Mouse (Mus musculus) lung, postnatal 0 days (tissue): ENCODE measurements around the gene Ccdc42. TPM values are rescaled to one million over a fixed set of nuclear protein-coding genes. Genes with fewer than 3 reads are reported as not detected.

Experiments used
- ATAC-seq: fragments of 200-750 bp; cut with Nextera tagmentation; 2 replicates; pipeline ENCODE4 v1.8.0; 2017; ENCODE audit warnings: moderate library complexity
- DNase-seq: peaks from one replicate; pipeline ENCODE4 v3.0.0-alpha.2; 2016; ENCODE audit warnings: low spot score
- H3K27ac ChIP-seq: fragments of 300-500 bp; sonication (generic); 2 replicates; pipeline ENCODE4 v1.5.1; 2014; ENCODE audit warnings: antibody characterized with exemption, mild to moderate bottlenecking, low read length, mixed read lengths
- H3K27me3 ChIP-seq: fragments of 300-500 bp; sonication (generic); replicated peaks from 2 replicates; pipeline ENCODE4 v1.6.1; 2014; ENCODE audit warnings: low read length, mixed read lengths; ENCODE audit not compliant: insufficient read depth
- H3K36me3 ChIP-seq: fragments of 300-500 bp; sonication (generic); 2 replicates; pipeline ENCODE4 v1.6.1; 2014; ENCODE audit warnings: low read length, mixed read lengths; ENCODE audit not compliant: insufficient read depth
- H3K4me1 ChIP-seq: fragments of 300-500 bp; sonication (generic); 2 replicates; pipeline ENCODE4 v1.6.1; 2014; ENCODE audit warnings: antibody characterized with exemption, low read depth, low read length, mixed read lengths; ENCODE audit not compliant: insufficient read depth
- H3K4me2 ChIP-seq: fragments of 300-500 bp; sonication (generic); replicated peaks from 2 replicates; pipeline ENCODE4 v1.6.1; 2014; ENCODE audit warnings: low read depth, mild to moderate bottlenecking, low read length, moderate library complexity, mixed read lengths
- H3K4me3 ChIP-seq: fragments of 300-500 bp; sonication (generic); 2 replicates; pipeline ENCODE4 v1.5.1; 2014; ENCODE audit warnings: low read depth, low read length
- H3K9ac ChIP-seq: fragments of 300-500 bp; sonication (generic); replicated peaks from 2 replicates; pipeline ENCODE4 v1.6.1; 2014; ENCODE audit warnings: low read depth, mild to moderate bottlenecking
- H3K9me3 ChIP-seq: fragments of 300-500 bp; sonication (generic); 2 replicates; pipeline ENCODE4 v1.6.1; 2016; ENCODE audit warnings: low read length, mixed read lengths
- CTCF ChIP-seq: IDR thresholded peaks from 2 replicates; pipeline ENCODE4 v1.5.1; 2016; ENCODE audit warnings: antibody characterized with exemption, mild to moderate bottlenecking
- EP300 ChIP-seq: IDR thresholded peaks from 2 replicates; pipeline ENCODE4 v1.6.1; 2016; ENCODE audit warnings: antibody characterized with exemption, mild to moderate bottlenecking, control low read depth
- WGBS: fragments of 180-500 bp; shearing (Covaris S2); extraction: QIAGEN DNeasy Blood & Tissue Kit; methylation state at CpG from one replicate; pipeline ENCODE4 v1.1.7; 2014; 5-methylcytosine and 5-hydroxymethylcytosine counted together
- polyA plus RNA-seq: library from polyadenylated mRNA; unstranded; fragments of >200 nt; fragmentation: Nextera tagmentation; extraction: Ambion mirVana; gene quantifications from 2 replicates; pipeline ENCODE4 v1.2.1, GENCODE M21; 2015

Gene Ccdc42
- polyA plus RNA-seq, 1 experiment from 2014 or later: 0.91 TPM

DNA sequence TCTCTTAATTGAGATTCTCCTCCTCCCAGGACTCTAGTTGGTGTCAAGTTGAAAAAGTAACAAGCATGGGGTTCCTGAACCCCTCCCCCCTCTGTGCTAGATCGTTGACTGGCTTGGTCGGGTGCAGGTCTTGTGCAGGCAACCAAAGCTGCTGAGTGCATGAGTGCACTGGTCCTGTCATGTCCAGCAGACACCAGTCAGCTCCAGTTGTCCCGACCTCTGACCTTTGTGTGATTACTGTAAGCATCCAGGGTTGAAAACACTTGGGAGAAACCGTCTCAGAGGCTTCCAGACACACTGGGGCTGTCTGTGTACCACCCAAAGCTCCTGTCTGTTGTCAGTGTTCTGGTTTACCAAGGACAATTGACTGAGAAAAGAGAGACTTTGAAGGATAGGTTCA is 36.5 kb upstream of the Ccdc42 start:
- no peaks in the 10 kb centered on the region for H3K9me3 ChIP-seq
- no peaks in the 10 kb centered on the region; the same call in 1 of the 2 replicates for H3K4me1 ChIP-seq
- no peak for TF ChIP-seq CTCF
- no peak for TF ChIP-seq EP300
- DNase-seq (no peak), ATAC-seq (peak; percentile 20)
- WGBS: 49% methylated on average over 4 of the region's 4 CpGs
- H3K27ac ChIP-seq: no peak overlapping the region
- no peak overlapping the region for H3K4me2 ChIP-seq
- no peaks in the 10 kb centered on the region for H3K27me3 ChIP-seq
- no peak overlapping the region for H3K4me3 ChIP-seq
- no peak overlapping the region for H3K9ac ChIP-seq
- H3K36me3 ChIP-seq: no peaks in the 10 kb centered on the region

DNA sequence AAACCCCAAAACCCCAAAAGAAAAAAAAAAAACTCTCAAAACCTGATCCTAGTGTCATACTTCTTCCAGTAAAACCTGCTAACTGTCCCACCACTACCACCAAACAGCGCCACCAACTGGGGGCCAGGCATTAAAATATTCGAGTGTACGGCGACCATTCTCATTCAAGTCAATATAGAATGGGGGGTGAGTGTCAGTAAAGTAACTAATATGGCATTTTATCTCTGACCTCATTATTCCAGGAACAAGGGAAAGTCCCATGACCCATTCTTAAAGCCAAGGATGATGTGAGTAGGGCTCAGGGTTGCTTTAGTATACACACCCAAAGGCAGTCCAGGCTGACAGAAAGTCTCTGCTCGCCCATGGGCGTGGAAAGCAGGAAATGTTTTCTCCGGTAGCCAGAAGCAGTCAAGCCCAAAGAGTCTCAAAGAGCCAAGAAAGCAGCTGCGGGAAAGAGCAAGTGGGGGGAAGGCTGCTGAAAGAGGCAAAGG is 32.8 kb upstream of the Ccdc42 start:
- Histone ChIP-seq H3K27me3 (no peaks in the 10 kb centered on the region), H3K4me2 (no peak overlapping the region), H3K4me3 (no peak overlapping the region), H3K4me1 (no peaks in the 10 kb centered on the region), H3K9me3 (no peaks in the 10 kb centered on the region), H3K36me3 (no peaks in the 10 kb centered on the region), H3K27ac (no peak overlapping the region), H3K9ac (no peak overlapping the region)
- ATAC-seq (peak; percentile 40), DNase-seq (peak; percentile 59)
- peak; percentile 73 for TF ChIP-seq CTCF
- 0 out of 2 replicates have a peak, but pooled peaks have one; percentile 25 for TF ChIP-seq EP300
- 22% methylated on average over 8 of the region's 8 CpGs for WGBS

DNA sequence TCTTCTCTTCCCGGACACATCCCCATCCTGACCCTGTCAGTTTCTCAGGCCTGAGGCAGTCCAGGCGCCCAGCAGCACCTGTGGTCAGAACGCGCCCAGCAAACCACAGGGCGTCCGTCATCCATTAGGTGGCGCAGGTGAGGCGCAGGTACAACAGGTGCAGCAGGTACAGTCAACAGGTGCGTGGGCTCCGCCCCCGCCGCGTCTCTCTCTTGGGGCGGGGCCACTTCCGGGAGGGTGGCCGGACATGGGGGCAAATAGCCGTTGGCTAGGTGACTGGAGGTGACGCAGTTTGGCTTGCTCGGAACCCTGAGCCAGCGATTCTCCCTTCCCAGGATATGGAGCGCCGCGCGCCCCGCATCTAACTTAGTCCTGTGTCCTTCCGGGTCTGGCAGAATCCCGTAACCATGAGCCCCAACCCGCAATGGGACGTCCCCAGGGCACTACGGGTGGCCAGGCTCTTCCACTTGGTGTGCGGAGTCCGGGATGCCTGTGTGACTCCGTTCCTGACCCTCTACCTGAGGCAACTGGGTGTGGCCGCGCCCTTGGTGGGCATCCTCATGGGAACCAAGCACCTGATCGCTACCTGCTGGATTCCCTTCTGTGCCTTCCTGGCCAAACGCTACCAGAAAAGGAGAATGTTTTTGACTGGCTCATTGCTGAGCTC is 30.8 kb upstream of the Ccdc42 start, which contains the start of gene Mfsd6l:
Gene Mfsd6l, plus strand, starts transcription at position 269 of the 667 bp plus-strand sequence.
- DNase-seq: peak; percentile 89
- H3K9ac ChIP-seq: peak within 1 kb of the TSS; percentile 36
- 10% methylated on average over 37 of the region's 37 CpGs for WGBS
- no peaks in the 10 kb centered on the region for H3K36me3 ChIP-seq
- H3K4me1 ChIP-seq: no peaks in the 10 kb centered on the region
- no peak for TF ChIP-seq EP300
- peak; percentile 82 for TF ChIP-seq CTCF
- H3K27me3 ChIP-seq: no peaks in the 10 kb centered on the region
- peak within 1 kb of the TSS; percentile 39 for H3K4me3 ChIP-seq
- no peaks in the 10 kb centered on the region for H3K9me3 ChIP-seq
- H3K4me2 ChIP-seq: peak within 1 kb of the TSS; percentile 56
- ATAC-seq: peak; percentile 90
- H3K27ac ChIP-seq: peak within 1 kb of the TSS; percentile 54; the same call in 1 of the 2 replicates

DNA sequence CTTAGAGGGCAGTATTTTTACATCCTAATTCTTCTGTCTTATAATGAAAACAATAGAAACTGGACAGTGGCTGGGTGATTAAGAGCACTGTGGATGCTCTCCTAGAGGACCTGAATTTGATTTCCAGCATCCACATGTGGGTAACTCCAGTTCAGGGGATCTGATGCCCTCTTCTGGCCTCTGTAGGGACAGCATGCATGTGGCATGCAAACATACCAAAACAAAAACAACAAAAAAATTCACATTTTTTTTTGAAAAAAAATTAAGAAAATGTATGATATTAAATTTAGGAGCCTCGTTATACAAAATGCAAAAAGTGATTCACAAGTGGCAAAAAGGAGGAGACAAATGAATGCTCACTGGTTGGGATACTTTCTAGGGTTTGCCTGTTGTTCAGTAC is 27.3 kb upstream of the Ccdc42 start:
- no peak for ATAC-seq
- 47% methylated on average over 1 of the region's 1 CpGs for WGBS

DNA sequence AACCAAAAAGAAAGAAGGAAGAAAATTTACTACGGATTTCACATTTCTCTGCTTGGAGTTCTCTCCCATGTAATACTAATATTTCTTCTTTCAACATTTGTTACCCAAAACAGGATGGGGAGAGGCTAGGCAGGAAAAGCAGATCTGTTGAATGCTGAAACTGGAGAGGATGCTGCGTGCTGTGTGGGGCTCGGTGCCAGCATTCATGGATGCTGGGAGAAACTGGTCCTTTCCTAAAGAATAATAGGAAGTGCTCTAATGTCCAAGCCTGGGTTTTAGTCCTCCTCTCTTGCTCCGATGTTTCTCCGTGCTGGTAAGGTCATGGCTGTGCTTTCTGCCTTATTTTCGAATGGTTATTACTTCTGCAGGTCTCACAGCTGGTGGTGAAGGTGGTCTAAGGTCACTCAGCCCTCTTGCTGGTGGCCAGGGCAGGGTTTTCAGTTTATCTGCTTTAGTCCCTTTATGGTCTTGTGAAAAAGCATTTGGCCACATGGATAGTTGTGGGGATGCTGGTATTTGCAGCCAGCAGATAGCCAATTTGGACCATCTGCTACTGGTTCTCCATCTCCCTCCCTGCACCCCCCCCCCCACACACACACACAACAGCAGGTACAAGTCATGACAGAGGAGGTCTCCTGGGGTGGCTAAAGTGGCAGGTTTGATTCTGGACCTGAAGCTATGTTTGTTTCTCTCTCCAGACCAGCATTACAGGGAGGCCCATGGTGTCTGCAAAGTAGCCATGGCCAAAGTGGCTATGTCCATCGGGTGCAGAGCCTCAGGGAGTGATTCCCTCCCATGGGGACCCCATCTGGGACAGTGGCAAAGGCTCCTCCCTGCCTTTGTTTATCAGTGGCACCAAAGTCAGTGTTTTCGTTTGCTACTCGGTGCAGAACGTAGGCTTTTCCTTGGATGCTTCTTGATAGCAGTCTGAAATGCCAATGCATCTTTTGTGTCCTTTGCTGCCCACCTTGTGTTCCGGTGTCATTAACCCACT is 24.6 kb upstream of the Ccdc42 start:
- no peak overlapping the region for H3K27ac ChIP-seq
- no peaks in the 10 kb centered on the region for H3K9me3 ChIP-seq
- H3K9ac ChIP-seq: no peak overlapping the region
- no peaks in the 10 kb centered on the region for H3K27me3 ChIP-seq
- no peak overlapping the region for H3K4me3 ChIP-seq
- H3K4me1 ChIP-seq: peaks cover 4% of the 10 kb centered on the region; the same call in 1 of the 2 replicates
- H3K4me2 ChIP-seq: no peak overlapping the region
- WGBS: 67% methylated on average over 11 of the region's 11 CpGs
- DNase-seq: no peak
- ATAC-seq: no peak
- H3K36me3 ChIP-seq: no peaks in the 10 kb centered on the region
- TF ChIP-seq EP300 (no peak), CTCF (no peak)

More for the DNA sequence above, 27.3 kb upstream of the Ccdc42 start:
- H3K9ac ChIP-seq: no peak overlapping the region
- H3K4me2 ChIP-seq: no peak overlapping the region
- no peaks in the 10 kb centered on the region for H3K9me3 ChIP-seq
- no peaks in the 10 kb centered on the region for H3K4me1 ChIP-seq
- H3K4me3 ChIP-seq: no peak overlapping the region
- H3K27ac ChIP-seq: no peak overlapping the region
- DNase-seq: no peak
- H3K36me3 ChIP-seq: no peaks in the 10 kb centered on the region
- TF ChIP-seq CTCF: peak; percentile 62
- TF ChIP-seq EP300: no peak
- no peaks in the 10 kb centered on the region for H3K27me3 ChIP-seq
